Mouse (Mus musculus) C2C12 (cell line): Measurements from ENCODE around the gene Prmt9. TPM values are rescaled to one million over a fixed set of nuclear protein-coding genes. Genes with fewer than 3 reads are reported as not detected.

ENCODE experiments used
- polyA plus RNA-seq: library from polyadenylated mRNA; unstranded; fragments of >200 nt; fragmentation: generic; extraction: Trizol; gene quantifications from one replicate; pipeline ENCODE4 v1.2.1, GENCODE M21; 2012; ENCODE audit warnings: missing spikeins

Gene Prmt9
- polyA plus RNA-seq, 1 experiment, result 7.5 TPM

Other genes with a start within 250 kb of the Prmt9 start
- 17.6 TPM for gene Arhgap10, start 31.4 kb upstream of the Prmt9 start, polyA plus RNA-seq
- gene Tmem184c, start 61.3 kb downstream of the Prmt9 start, polyA plus RNA-seq, result 8.3 TPM
- gene Ednra, start 175.1 kb downstream of the Prmt9 start, polyA plus RNA-seq, result 0.07 TPM